Mouse (Mus musculus) midbrain, postnatal 0 days (tissue): ENCODE measurements at regions not wholly inside any gene's neighbourhood (a gene's known extent, or its start where the extent isn't known, plus 50 kb on each side); places are given as distances from the start of the nearest gene placed in this dataset.
A peak's percentile ranks its signal among the peaks of the same experiment; 100 is the strongest.

ENCODE experiments used
- ATAC-seq: fragments of 200-750 bp; cut with Nextera tagmentation; 2 replicates; pipeline ENCODE4 v1.8.0; 2017; ENCODE audit warnings: moderate number of reproducible peaks, mild to moderate bottlenecking, moderate TSS enrichment, moderate library complexity; ENCODE audit not compliant: low FRiP score
- DNase-seq: peaks from one replicate; pipeline ENCODE4 v3.0.0-alpha.2; 2015; ENCODE audit warnings: low spot score
- H3K27ac ChIP-seq: fragments of 300-500 bp; sonication (generic); 2 replicates; pipeline ENCODE4 v1.5.1; 2014; ENCODE audit warnings: low read depth, mild to moderate bottlenecking, low read length, mixed read lengths
- H3K27me3 ChIP-seq: fragments of 300-500 bp; sonication (generic); 2 replicates; pipeline ENCODE4 v1.6.1; 2014; ENCODE audit warnings: low read length, control low read depth, mixed read lengths; ENCODE audit not compliant: insufficient read depth
- H3K36me3 ChIP-seq: fragments of 300-500 bp; sonication (generic); 2 replicates; pipeline ENCODE4 v1.6.1; 2014; ENCODE audit warnings: low read length, control low read depth, mixed read lengths; ENCODE audit not compliant: insufficient read depth
- H3K4me1 ChIP-seq: fragments of 300-500 bp; sonication (generic); 2 replicates; pipeline ENCODE4 v1.6.1; 2014; ENCODE audit warnings: mild to moderate bottlenecking, control low read depth, antibody characterized with exemption, low read length, mixed read lengths; ENCODE audit not compliant: insufficient read depth
- H3K4me2 ChIP-seq: fragments of 300-500 bp; sonication (generic); 2 replicates; pipeline ENCODE4 v1.6.1; 2014; ENCODE audit warnings: low read depth, mild to moderate bottlenecking, low read length, mixed read lengths; ENCODE audit not compliant: poor library complexity, severe bottlenecking
- H3K4me3 ChIP-seq: fragments of 300-500 bp; sonication (generic); 2 replicates; pipeline ENCODE4 v1.5.1; 2014; ENCODE audit warnings: low read depth, mild to moderate bottlenecking, low read length, moderate library complexity
- H3K9ac ChIP-seq: fragments of 300-500 bp; sonication (generic); replicated peaks from 2 replicates; pipeline ENCODE4 v1.6.1; 2014; ENCODE audit warnings: mild to moderate bottlenecking, low read length, moderate library complexity, mixed read lengths; ENCODE audit not compliant: poor library complexity, severe bottlenecking
- H3K9me3 ChIP-seq: fragments of 300-500 bp; sonication (generic); 2 replicates; pipeline ENCODE4 v1.6.1; 2016; ENCODE audit warnings: low read length, control low read depth
- CTCF ChIP-seq: IDR thresholded peaks from 2 replicates; pipeline ENCODE4 v1.5.1; 2016; ENCODE audit warnings: antibody characterized with exemption, mild to moderate bottlenecking
- WGBS: fragments of 180-500 bp; shearing (Covaris S2); extraction: QIAGEN DNeasy Blood & Tissue Kit; methylation state at CpG from one replicate; pipeline ENCODE4 v1.1.7; 2014; 5-methylcytosine and 5-hydroxymethylcytosine counted together

GRCm38 (mm10) chr4:131500928-131501650 is 337.0 kb downstream of the Ptpru start:
- ATAC-seq (no peak), DNase-seq (no peak)
- TF ChIP-seq CTCF: no peak
- Histone ChIP-seq H3K27me3 (no peaks in the 10 kb centered on the region), H3K9ac (no peak overlapping the region), H3K4me2 (no peak overlapping the region), H3K36me3 (no peaks in the 10 kb centered on the region), H3K4me3 (no peak overlapping the region), H3K9me3 (no peaks in the 10 kb centered on the region), H3K27ac (no peak overlapping the region), H3K4me1 (no peaks in the 10 kb centered on the region)
- WGBS: 85% methylated on average over 10 of the region's 10 CpGs

- ATAC-seq: no peak
- Histone ChIP-seq H3K4me2 (no peak overlapping the region), H3K4me3 (no peak overlapping the region), H3K4me1 (no peaks in the 10 kb centered on the region), H3K36me3 (no peaks in the 10 kb centered on the region), H3K27ac (no peak overlapping the region), H3K27me3 (no peaks in the 10 kb centered on the region), H3K9me3 (no peaks in the 10 kb centered on the region), H3K9ac (no peak overlapping the region)
- TF ChIP-seq CTCF: no peak
- WGBS: 70% methylated on average over 7 of the region's 7 CpGs
- no peak for DNase-seq
Measured at GRCm38 (mm10) chr4:131508154-131508553, 329.9 kb downstream of the Ptpru start.

DNA sequence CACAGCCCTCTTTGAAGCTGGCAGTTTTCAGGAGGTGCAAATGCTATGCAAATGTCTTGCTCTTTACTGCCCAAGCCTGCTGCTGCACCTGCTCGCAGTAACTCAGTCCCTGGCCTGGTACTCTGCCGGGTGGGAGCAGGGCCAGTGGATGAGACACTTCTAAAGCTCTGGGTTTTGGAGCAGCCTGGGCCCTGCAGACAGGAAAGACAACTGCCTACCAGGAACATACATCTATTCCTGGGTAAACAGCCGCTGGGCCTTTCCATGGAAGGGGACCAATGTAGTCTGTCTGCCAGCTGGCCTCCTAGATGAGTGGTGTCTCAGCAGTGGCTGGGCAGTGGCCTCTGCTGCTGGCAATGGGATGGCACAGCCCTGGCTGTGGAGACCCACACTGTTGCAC is 326.5 kb downstream of the Ptpru start:
- DNase-seq (peak; percentile 38), ATAC-seq (no peak)
- no peak overlapping the region for H3K9ac ChIP-seq
- no peak for TF ChIP-seq CTCF
- WGBS: 87% methylated on average over 3 of the region's 3 CpGs
- no peaks in the 10 kb centered on the region for H3K4me1 ChIP-seq
- no peaks in the 10 kb centered on the region for H3K27me3 ChIP-seq
- no peaks in the 10 kb centered on the region for H3K9me3 ChIP-seq
- no peak overlapping the region for H3K27ac ChIP-seq
- H3K36me3 ChIP-seq: no peaks in the 10 kb centered on the region
- H3K4me3 ChIP-seq: no peak overlapping the region
- H3K4me2 ChIP-seq: no peak overlapping the region

- no peak overlapping the region; the same call in 1 of the 2 replicates for H3K27ac ChIP-seq
- 47% methylated on average over 7 of the region's 7 CpGs for WGBS
Measured at GRCm38 (mm10) chr4:131512768-131513167, 325.3 kb downstream of the Ptpru start.

DNA sequence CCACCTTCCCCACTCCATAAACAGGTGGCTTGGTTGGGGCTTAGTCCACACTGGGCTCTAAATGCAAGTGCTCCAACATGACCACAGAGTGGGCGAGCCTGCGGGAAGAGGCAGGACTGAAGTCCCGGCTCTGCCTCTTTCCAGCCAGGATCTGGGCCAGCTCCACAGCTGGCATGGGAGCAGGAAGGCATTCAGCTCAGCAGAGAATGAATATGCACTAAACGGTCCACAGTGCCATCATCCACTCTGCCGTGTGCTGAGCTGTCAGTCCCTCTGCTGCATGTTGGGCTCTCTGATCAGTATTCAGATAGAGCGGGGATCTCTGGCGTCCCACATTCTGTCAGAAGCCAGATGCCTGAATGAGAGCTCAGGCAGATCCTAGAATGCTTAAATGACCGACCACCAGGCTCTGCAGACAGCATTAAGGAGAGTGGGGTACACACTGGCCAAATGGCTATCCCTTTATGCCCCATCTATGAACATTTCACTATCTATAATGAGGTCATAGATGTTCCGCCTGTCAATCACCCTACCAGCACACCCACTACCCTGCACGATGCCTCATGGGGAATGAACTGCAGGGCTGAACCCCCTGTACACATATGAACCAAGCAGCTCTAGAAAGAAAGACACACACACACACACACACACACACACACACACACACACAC is 317.3 kb downstream of the Ptpru start:
- no peak for TF ChIP-seq CTCF
- Histone ChIP-seq H3K27ac (no peak overlapping the region), H3K4me2 (no peak overlapping the region), H3K36me3 (no peaks in the 10 kb centered on the region), H3K27me3 (no peaks in the 10 kb centered on the region), H3K4me1 (no peaks in the 10 kb centered on the region), H3K4me3 (no peak overlapping the region), H3K9me3 (no peaks in the 10 kb centered on the region), H3K9ac (no peak overlapping the region)
- DNase-seq (peak; percentile 27), ATAC-seq (0 out of 2 replicates have a peak, but pooled peaks have one; percentile 23)
- 56% methylated on average over 10 of the region's 10 CpGs for WGBS

More at GRCm38 (mm10) chr4:131512768-131513167, 325.3 kb downstream of the Ptpru start:
- no peak for TF ChIP-seq CTCF
- Histone ChIP-seq H3K9me3 (no peaks in the 10 kb centered on the region), H3K4me3 (no peak overlapping the region), H3K27me3 (no peaks in the 10 kb centered on the region), H3K9ac (no peak overlapping the region), H3K36me3 (no peaks in the 10 kb centered on the region), H3K4me2 (no peak overlapping the region), H3K4me1 (no peaks in the 10 kb centered on the region)
- ATAC-seq (no peak), DNase-seq (no peak)

GRCm38 (mm10) chr4:131521307-131521651 is 316.8 kb downstream of the Ptpru start:
- WGBS: 68% methylated on average over 8 of the region's 8 CpGs
- H3K27ac ChIP-seq: no peak overlapping the region
- no peak overlapping the region for H3K9ac ChIP-seq
- no peaks in the 10 kb centered on the region for H3K4me1 ChIP-seq
- 0 out of 2 replicates have a peak, but pooled peaks have one; percentile 3 for ATAC-seq
- H3K9me3 ChIP-seq: no peaks in the 10 kb centered on the region
- no peak overlapping the region for H3K4me3 ChIP-seq
- no peak for TF ChIP-seq CTCF
- no peaks in the 10 kb centered on the region for H3K27me3 ChIP-seq
- H3K4me2 ChIP-seq: no peak overlapping the region
- no peaks in the 10 kb centered on the region for H3K36me3 ChIP-seq
- no peak for DNase-seq
